Mouse (Mus musculus): ENCODE measurements around the gene Sorl1.

- TF ChIP-seq CTCF (conservative IDR thresholded peaks at IDR 0.05; ENCODE audit: insufficient read depth, insufficient read length, low read depth, low read length): no peak
- TF ChIP-seq POLR2A (IDR thresholded peaks at IDR 0.05; ENCODE audit: low read depth, low read length): no peak
These were observed 185.6 kb downstream of the Sorl1 start for GRCm38 (mm10) chr9:41938449-41938848.

Measured in kidney, adult 2 months (tissue).